Mouse (Mus musculus) ES-Bruce4 (cell line): ENCODE results near the gene Asb5.

Source experiments
- CTCF ChIP-seq: IDR thresholded peaks from one replicate; pipeline ENCODE4 v1.8.1; 2011; ENCODE audit warnings: low read depth, low read length
- POLR2A ChIP-seq: IDR thresholded peaks from one replicate; pipeline ENCODE4 v1.8.1; 2011; ENCODE audit warnings: low read length; ENCODE audit not compliant: insufficient read depth

DNA sequence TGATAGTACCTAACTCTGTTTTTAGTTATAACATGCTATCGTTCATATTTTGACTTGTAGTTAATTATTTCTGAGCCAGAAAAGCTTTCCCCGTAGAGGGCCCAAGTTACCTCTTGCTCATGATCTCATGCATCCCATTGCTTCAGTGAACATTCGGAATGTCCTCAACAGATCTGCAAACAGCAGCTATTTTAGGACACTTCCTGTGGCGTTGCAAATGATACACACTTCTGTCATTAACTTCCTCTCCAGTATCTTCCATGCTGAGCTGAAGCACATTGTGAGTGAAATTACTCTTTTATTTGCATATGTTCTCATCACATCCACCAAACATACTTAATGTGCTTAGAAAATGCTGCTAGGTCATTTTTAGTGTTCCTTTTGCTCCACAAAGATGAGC is 32.8 kb downstream of the Asb5 start:
- no peak for TF ChIP-seq CTCF
- TF ChIP-seq POLR2A = no peak
